Mouse (Mus musculus) myocyte (in vitro differentiated cells): ENCODE results near the gene Lexm.

Source experiments
- CEBPB ChIP-seq: IDR thresholded peaks from 2 replicates; pipeline ENCODE4 v1.6.1; 2011; ENCODE audit warnings: mild to moderate bottlenecking, moderate library complexity; ENCODE audit not compliant: poor library complexity, insufficient read depth, severe bottlenecking
- E2F4 ChIP-seq: IDR thresholded peaks from one replicate; pipeline ENCODE4 v1.6.1; 2011; ENCODE audit warnings: mild to moderate bottlenecking, control low read depth, moderate library complexity; ENCODE audit not compliant: insufficient read depth
- MAX ChIP-seq: IDR thresholded peaks from one replicate; pipeline ENCODE4 v1.6.1; 2011; ENCODE audit warnings: low read depth, mild to moderate bottlenecking, control low read depth
- MYOD1 ChIP-seq, 3 experiments: IDR thresholded peaks; one replicate each; pipeline ENCODE4 v1.6.1; 2011; ENCODE audit warnings: control low read depth in 2 of 3, low read depth in 2 of 3, mild to moderate bottlenecking in 2 of 3, moderate library complexity in 1 of 3; ENCODE audit not compliant: insufficient read length in 2 of 3, control insufficient read depth in 1 of 3
- POLR2A ChIP-seq: IDR thresholded peaks from one replicate; pipeline ENCODE4 v1.6.1; 2011; ENCODE audit warnings: low read depth, mild to moderate bottlenecking, control low read depth, moderate library complexity; ENCODE audit not compliant: insufficient read length
- POLR2AphosphoS2 ChIP-seq: IDR thresholded peaks from one replicate; pipeline ENCODE4 v1.6.1; 2011; ENCODE audit warnings: low read depth, control low read depth; ENCODE audit not compliant: insufficient read length
- SRF ChIP-seq: IDR thresholded peaks from one replicate; pipeline ENCODE4 v1.6.1; 2011; ENCODE audit warnings: low read depth; ENCODE audit not compliant: control insufficient read depth, insufficient read length
- TCF12 ChIP-seq: IDR thresholded peaks from one replicate; pipeline ENCODE4 v1.6.1; 2011; ENCODE audit warnings: mild to moderate bottlenecking, control low read depth; ENCODE audit not compliant: poor library complexity, insufficient read depth, severe bottlenecking
- TCF3 ChIP-seq: IDR thresholded peaks from one replicate; pipeline ENCODE4 v1.6.1; 2011; ENCODE audit warnings: low read depth, control low read depth; ENCODE audit not compliant: insufficient read length
- USF1 ChIP-seq: IDR thresholded peaks from one replicate; pipeline ENCODE4 v1.6.1; 2011; ENCODE audit warnings: low read depth, mild to moderate bottlenecking, control low read depth, moderate library complexity

- TF ChIP-seq POLR2A: no peak
- no peak for TF ChIP-seq MAX
- TF ChIP-seq E2F4: no peak
- TF ChIP-seq USF1: no peak
- no peak for TF ChIP-seq CEBPB
- no peak for TF ChIP-seq TCF3
- TF ChIP-seq MYOD1 (IDR thresholded peaks at IDR 0.05; ENCODE audit: control insufficient read depth in 1 of 3, insufficient read length in 2 of 3, low read depth in 2 of 3): no peak
- no peak for TF ChIP-seq POLR2AphosphoS2
- TF ChIP-seq SRF: no peak
- no peak for TF ChIP-seq TCF12
These were observed 26.2 kb downstream of the Lexm start for GRCm38 (mm10) chr4:106590871-106591270.
